Mouse (Mus musculus): ENCODE data around the gene Ccar1. TPM values are rescaled to one million over a fixed set of nuclear protein-coding genes. Genes with fewer than 3 reads are reported as not detected.
"Not testable (repeated sequence)": the region's sequence is repeated elsewhere in the genome, so short reads cannot be mapped to it uniquely, and the experiment has no call there.

Gene Ccar1
- total RNA-seq (2021): 10 to 100 TPM; 41.4 to 70.6 TPM

GRCm38 (mm10) chr10:62792177-62793090, at the start of gene Ccar1:
Gene Ccar1 (minus strand): TSS chr10:62792286.
- peak; percentile 98 to 99 for DNase-seq (ENCODE audit: low spot score in 2 of 2)
- intact Hi-C loops (cut with DNase I): loop anchor here (1.0 to 2.0 kb wide), 2 partner anchors 128 to 141 kb away; partner anchors contain the start of genes Ddx50 and Slc25a16

- intact Hi-C loops (cut with DNase I): no loop called here
Measured at GRCm38 (mm10) chr10:62840687-62841086, 48.6 kb upstream of the Ccar1 start.

GRCm38 (mm10) chr10:62837987-62838386, 45.9 kb upstream of the Ccar1 start:
- no peak for DNase-seq (ENCODE audit: low spot score in 2 of 2)
- intact Hi-C loops (cut with DNase I): no loop called here

More at GRCm38 (mm10) chr10:62840687-62841086, 48.6 kb upstream of the Ccar1 start:
- DNase-seq (ENCODE audit: low spot score in 2 of 2): no peak

GRCm38 (mm10) chr10:62832783-62833182, 40.7 kb upstream of the Ccar1 start:
- DNase-seq (ENCODE audit: low spot score in 2 of 2): no peak
- intact Hi-C loops (cut with DNase I): no loop called here

- no peak for DNase-seq (ENCODE audit: low spot score in 2 of 2)
- intact Hi-C loops (cut with DNase I): no loop called here
Measured at GRCm38 (mm10) chr10:62831546-62831945, 39.5 kb upstream of the Ccar1 start.

- no peak for DNase-seq (ENCODE audit: low spot score in 2 of 2)
- intact Hi-C loops (cut with DNase I): no loop called here
Measured at GRCm38 (mm10) chr10:62824474-62824873, 32.4 kb upstream of the Ccar1 start.

- intact Hi-C loops (cut with DNase I): no loop called here
- DNase-seq (ENCODE audit: low spot score in 2 of 2): no peak
Measured at GRCm38 (mm10) chr10:62823431-62823830, 31.3 kb upstream of the Ccar1 start.

- no peak for DNase-seq (ENCODE audit: low spot score in 2 of 2)
- intact Hi-C loops (cut with DNase I): no loop called here
Measured at GRCm38 (mm10) chr10:62810010-62810409, 17.9 kb upstream of the Ccar1 start.

GRCm38 (mm10) chr10:62808766-62809165, 16.7 kb upstream of the Ccar1 start:
- intact Hi-C loops (cut with DNase I): no loop called here
- DNase-seq (ENCODE audit: low spot score in 2 of 2): no peak

GRCm38 (mm10) chr10:62808316-62808715, 16.2 kb upstream of the Ccar1 start:
- intact Hi-C loops (cut with DNase I): no loop called here
- no peak for DNase-seq (ENCODE audit: low spot score in 2 of 2)

- DNase-seq (ENCODE audit: low spot score in 2 of 2): no peak
Measured at GRCm38 (mm10) chr10:62804106-62804505, 12.0 kb upstream of the Ccar1 start.

GRCm38 (mm10) chr10:62803296-62803695, 11.2 kb upstream of the Ccar1 start:
- intact Hi-C loops (cut with DNase I): no loop called here
- no peak for DNase-seq (ENCODE audit: low spot score in 2 of 2)

More at GRCm38 (mm10) chr10:62804106-62804505, 12.0 kb upstream of the Ccar1 start:
- intact Hi-C loops (cut with DNase I): no loop called here

- DNase-seq (ENCODE audit: low spot score in 2 of 2): no peak
- intact Hi-C loops (cut with DNase I): no loop called here
Measured at GRCm38 (mm10) chr10:62794221-62794620, 2.1 kb upstream of the Ccar1 start.

GRCm38 (mm10) chr10:62793091-62793453, 986 bp upstream of the Ccar1 start:
- no peak for DNase-seq (ENCODE audit: low spot score in 2 of 2)
- intact Hi-C loops (cut with DNase I): loop anchor here (2.0 kb wide), 1 partner anchor 128 kb away; the partner anchor contains the start of gene Slc25a16

GRCm38 (mm10) chr10:62791251-62792176, 572 bp downstream of the Ccar1 start:
- peak in 1 of 2 experiments; percentile 5 for DNase-seq (ENCODE audit: low spot score in 2 of 2)
- intact Hi-C loops (cut with DNase I): loop anchor here (1.0 to 2.0 kb wide), 2 partner anchors 129 to 140 kb away; partner anchors contain the start of genes Ddx50 and Slc25a16

GRCm38 (mm10) chr10:62781776-62782175, 10.3 kb downstream of the Ccar1 start:
- intact Hi-C loops (cut with DNase I): loop anchor here (5.0 kb wide), 1 partner anchor 159 kb away; no protein-coding TSS in a partner anchor

GRCm38 (mm10) chr10:62750781-62751180, 41.3 kb downstream of the Ccar1 start:
- no peak for DNase-seq (ENCODE audit: low spot score in 2 of 2)
- intact Hi-C loops (cut with DNase I): no loop called here

More at GRCm38 (mm10) chr10:62781776-62782175, 10.3 kb downstream of the Ccar1 start:
- DNase-seq (ENCODE audit: low spot score in 2 of 2): not testable (repeated sequence)

- no peak for DNase-seq (ENCODE audit: low spot score in 2 of 2)
- intact Hi-C loops (cut with DNase I): no loop called here
Measured at GRCm38 (mm10) chr10:62739961-62740737, 51.9 kb downstream of the Ccar1 start.

Data from left cerebral cortex, postnatal 36 days (tissue).